Mouse (Mus musculus): ENCODE results near the gene Cdsn.

The Cdsn gene

DNA sequence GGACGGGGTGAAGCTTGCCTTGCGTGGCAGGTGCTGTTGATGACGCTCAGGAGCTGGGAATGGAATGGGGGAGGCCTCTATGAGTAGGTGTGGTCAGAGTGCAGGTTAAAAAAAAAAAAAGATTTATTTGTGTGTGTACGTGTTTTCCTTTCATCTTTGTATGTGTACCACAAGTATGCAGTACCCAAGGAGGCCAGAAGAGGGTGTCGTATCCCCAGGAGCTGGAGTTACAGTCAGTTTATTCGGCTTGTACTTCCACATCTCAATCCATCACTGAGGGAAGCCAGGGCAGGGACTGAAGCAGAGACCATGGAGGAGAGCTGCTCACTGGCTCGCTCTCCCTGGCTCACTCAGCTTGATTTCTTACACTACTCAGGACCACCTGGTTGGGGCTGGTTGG lies 19.5 kb downstream of the Cdsn start:
- no peak for DNase-seq (ENCODE audit: low spot score)

DNA sequence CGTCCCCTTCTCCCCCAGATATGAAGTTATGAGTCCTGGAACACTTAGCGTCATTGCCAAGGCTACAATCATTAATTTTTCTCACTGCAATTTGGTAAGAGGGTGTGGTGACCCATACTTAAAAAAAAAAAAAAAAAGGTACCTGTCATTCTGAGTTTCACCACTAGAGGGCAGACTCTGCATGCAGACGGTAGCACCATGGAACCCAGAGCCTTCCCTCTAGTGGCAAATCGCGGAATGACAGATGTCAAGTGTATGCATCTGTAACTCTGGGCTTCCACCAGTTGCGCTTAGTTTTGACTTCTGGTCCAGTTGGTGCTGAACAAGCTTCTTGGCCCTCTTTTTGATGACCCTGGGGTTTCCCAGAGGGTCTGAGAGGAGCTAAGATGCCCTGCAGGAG lies 26.3 kb downstream of the Cdsn start:
- DNase-seq (ENCODE audit: low spot score), result peak; percentile 80

DNA sequence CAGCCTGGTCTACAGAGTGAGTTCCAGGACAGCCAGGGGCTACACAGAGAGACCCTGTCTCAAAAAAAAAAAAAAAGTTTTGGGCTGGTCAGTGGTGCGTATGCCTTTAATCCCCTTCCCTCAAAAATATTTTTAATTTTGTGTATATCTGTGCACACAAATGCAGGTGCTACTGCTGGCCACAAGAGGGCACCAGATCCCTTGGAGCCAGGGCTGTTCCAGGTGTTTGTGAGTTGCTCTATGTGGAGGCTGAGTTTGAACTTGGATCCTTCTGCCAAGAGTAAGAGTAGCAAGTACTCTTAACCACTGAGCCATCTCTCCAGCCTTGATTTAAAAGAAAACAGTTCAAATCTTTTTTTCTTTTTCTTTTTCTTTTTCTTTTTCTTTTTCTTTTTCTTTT lies 31.0 kb downstream of the Cdsn start:
- DNase-seq (ENCODE audit: low spot score), result peak; percentile 12

DNA sequence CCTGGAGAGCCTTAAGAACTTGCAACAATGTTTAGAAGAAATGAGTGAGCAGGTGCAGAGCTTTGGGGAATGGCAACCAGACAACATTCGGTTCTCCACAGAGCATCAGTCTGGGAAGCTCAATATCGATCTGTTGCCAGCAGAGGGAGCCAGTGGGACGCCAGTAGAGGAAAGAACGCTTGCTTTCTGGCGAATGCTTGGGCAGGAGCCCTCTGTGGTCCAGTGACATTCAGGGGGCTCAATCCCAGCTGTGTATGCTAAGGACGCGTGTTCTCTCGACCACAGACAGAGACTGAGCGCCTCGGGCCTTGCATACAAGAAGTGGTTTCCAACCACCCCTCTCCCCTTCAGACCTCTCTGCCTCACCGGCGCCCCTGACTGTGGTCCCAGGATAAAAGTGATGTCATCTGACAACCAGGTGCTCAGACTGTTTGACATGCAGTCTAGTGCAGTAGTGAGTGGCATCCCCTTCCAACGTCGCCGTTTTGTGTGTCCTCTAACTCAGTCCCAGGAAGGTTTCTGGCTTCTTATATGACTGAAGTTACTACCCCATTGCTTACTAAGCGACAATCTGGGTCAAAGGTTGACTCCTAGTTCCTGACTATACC lies 32.5 kb downstream of the Cdsn start:
- peak; percentile 67 for DNase-seq (ENCODE audit: low spot score)

DNA sequence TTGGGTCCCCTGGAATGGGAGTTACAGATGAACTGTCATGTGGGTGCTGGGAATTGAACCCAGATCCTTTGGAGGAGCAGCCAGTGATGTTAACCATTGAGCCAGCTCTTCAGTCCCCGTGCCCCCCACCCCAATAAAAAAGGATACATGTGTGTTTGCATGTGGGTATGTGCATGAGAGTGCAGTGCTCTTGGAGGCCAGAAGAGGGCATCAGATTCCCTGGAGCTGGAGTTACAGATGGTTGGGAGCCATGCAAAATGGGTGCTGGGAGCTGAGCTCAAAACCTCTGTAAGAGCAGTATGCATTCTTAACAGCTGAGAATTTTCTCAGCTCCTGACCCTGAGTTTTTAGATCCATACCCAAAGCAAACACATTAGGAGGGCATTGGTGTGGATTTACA lies 35.4 kb downstream of the Cdsn start:
- no peak for DNase-seq (ENCODE audit: low spot score)

DNA sequence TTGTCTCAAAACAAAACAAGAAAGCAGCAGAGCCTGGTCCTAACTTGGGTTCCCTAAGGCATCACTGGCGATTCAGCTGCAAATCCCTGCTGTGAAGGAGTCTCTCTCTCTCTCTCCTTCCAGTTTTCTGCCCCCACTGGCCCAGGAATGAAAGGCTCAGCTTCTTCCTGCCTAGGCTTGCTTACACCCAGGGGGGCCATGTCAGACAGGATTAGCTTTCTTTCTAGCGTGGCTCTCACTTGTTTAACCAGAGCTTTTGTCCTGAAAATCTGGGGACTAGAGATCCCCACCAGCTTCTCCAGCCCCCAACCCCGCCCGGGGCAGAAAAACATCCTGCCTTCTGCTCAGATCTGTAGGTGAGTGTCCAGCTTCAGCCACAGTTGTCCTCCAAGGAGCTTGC lies 36.5 kb downstream of the Cdsn start:
- DNase-seq (ENCODE audit: low spot score), result no peak

DNA sequence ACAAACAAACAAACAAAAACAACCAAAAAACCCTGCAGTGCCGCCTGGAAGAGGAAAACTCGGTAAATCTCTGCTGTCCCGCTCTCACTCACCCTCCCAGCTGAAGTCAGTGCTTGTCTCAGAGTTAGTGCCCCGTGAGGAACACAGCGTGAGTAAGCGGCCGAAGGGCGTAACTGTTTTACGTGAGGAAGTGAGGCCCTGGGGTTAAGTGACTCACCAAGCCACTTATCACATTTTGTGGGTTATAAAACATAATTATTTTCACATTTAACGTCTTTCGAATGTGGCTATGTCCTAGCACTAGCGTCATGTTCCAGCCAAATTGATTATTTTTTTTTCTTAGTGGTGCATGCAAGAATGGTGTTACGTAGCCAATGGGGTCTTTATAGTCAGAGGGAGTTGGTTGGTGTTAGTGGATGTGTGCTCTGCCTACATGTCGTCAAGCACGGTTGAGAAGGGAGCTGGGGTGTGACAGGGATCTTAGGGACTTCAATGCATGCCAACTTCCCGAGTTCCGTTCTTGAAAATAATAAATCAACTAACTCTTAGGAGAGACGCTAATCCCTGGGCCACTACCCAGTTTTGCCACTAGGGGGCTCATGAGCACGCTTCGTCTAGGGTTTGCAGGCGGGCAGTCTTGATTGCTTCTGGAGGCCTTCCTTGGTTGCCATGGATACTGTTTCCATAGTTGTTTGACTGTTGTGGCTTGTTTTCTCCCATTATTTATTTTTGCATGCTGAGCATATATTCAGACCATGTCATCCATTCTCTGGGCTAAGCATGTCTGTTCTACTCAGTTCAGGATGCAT lies 38.7 kb downstream of the Cdsn start:
- peak; percentile 66 for DNase-seq (ENCODE audit: low spot score)

DNA sequence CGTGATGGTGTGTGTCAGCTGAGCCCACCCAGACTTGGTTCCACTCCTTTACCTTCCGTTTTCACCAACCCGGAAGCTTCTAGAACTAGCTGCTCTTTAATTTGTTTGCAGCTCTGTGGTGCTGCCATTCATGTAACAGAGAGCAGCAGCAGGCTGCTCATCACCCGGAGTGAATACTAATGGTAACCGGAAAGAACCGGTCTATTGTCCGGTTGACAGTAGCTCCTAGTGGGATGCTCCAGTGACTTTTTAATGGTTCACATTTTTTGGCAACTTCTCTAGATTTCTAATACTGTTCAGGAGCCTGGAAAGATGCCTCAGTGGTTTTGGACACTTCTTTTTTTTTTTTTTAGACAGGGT lies 39.3 kb downstream of the Cdsn start:
- DNase-seq (ENCODE audit: low spot score), result no peak

DNA sequence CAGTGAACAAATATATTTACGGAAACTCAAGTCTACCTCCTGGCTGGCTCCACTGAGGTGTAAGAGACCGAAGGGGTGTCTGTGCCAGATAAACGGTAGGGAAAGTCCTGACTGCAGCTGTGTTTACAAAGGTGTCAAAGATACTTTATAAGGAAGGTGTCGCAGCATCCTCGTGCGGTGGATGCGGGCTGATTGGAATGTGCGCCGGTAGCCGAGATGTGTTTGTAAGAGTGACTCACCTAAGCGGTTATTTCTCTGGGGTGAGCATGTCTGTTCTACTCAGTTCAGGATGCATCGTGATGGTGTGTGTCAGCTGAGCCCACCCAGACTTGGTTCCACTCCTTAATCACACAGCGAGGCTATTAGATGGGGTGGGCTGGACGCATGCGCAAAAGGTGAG lies 39.8 kb downstream of the Cdsn start:
- DNase-seq (ENCODE audit: low spot score), result no peak

DNA sequence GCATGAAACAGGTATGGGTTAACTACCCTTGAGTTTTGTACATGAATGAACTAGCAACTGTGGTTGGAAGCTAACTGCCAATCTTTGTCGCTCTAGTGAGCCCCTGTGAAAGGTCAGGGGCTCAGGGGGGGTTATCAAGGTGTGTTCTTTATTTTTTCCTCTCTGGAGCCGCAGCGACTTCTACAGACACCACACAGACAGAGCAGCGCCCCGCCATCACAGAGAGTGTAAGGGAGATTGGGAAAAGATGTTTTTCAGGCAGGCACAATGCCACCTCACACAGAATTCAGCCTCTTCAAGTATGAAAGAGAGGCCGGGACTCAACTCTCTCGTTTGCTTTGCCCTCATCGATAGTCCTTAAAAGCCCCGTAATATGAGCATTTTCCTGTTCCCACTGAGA lies 40.2 kb downstream of the Cdsn start:
- no peak for DNase-seq (ENCODE audit: low spot score)

DNA sequence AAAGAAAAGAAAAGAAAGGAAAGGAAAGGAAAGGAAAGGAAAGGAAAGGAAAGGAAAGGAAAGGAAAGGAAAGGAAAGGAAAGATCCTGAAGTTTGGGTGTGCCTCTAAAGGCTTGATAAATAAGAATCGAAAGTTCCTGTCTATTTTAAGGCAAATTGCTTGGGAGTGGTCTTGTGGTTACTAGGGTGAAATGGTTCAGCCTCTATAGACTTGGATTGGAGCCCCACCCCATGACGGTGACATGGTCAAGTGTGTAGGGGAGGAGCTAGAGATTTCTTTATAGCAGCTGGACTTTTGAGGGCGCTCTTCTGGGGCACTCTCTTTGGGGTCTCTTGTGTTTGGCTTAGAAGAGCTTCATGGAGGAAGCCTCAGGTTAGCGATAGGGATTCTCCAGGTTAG lies 41.9 kb downstream of the Cdsn start:
- DNase-seq (ENCODE audit: low spot score), result no peak

DNA sequence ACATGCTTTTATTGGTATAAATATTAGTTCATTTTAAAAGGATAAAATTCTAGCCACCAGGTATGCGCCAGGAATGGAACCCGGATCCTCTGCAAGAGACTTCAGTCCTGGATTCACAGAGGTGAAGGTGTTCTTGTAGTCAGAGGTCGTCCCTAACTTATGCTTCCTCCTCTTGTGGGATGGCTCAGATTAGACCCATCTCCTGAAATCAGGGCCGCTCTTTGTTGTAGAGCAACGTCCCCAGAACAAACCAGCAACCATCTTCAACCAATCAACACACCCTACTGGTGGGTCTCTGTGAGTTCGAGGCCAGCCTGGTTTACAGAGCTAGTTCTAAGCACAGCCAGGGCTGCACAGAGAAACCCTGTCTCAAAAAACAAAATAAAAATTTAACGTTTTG lies 42.5 kb downstream of the Cdsn start:
- DNase-seq (ENCODE audit: low spot score), result no peak

DNA sequence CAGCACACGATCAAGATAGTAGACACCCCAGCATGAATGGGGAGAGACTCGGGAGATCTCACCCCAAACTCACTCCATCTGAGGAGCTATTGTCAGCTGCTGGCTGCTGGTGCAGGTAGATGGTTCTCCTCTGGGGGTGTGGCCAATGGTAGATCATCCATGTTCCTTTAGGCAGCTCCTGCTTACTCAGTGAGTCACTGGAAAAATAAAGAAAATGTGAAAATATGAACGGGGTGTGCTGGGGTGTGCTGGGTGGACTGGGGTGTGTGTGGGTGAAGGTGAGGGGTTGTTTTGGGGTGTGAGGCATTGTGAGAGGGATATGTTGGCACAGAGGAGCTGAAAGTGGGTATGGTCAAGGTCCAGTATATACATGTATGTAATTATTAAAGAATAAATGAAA lies 45.5 kb downstream of the Cdsn start:
- no peak for DNase-seq (ENCODE audit: low spot score)

DNA sequence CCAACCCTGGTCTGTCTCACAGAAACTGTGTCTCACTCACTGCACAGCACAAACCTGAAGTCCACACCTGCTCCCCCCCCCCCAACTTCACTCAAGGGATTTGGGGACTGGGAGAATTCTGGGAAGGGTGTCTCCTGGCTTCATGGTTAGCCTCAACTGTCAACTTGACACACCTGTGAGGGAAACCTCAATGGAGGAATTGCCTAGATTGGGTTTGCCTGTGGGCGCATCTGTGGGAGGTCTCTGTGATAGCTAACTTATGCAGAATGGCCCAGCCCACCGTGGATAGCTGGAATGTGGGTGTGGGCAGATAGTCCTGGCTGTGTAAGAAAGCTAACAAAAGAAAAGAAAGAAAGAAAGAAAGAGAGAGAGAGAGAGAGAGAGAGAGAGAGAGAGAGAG lies 49.3 kb downstream of the Cdsn start, which contains the start of gene Sfta2:
TSS of gene Sfta2 (plus strand) at position 301 of the 400 bp plus-strand sequence.
- no peak for DNase-seq (ENCODE audit: low spot score)

DNA sequence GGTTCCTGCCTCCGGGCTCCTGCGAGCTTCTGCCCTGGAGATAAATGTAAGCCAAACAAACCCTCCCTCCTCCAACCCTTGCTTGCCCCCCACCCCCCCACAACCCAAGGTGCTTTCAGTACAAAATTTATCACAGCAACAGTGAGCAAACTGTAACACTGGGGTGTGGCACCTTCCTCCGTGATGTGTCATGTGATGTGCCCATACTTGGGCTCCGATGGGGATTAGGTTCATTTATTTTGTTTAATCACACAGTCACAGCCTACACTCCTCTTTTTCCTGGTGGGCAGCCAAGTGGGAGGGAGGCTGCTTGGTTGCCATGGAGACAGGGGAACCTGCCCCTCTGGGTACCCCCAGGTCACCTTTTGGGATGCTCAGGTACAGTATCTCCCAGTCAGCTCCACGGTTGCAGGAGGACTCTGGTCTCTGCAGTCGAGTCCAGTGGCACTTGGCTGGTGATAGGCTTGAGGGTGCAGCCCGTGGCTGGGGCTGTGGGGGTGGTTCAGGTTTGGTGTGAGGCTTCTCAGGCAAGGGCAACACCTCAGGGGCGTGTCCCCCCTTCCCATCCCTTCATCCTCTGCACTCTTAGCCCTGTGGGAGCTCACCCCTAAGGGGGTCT lies 49.9 kb downstream of the Cdsn start:
- no peak for DNase-seq (ENCODE audit: low spot score)

Measured in T-cell, adult 2 months (primary cell).